Mouse (Mus musculus): ENCODE measurements at regions not wholly inside any gene's neighbourhood (a gene's known extent, or its start where the extent isn't known, plus 50 kb on each side); places are given as distances from the start of the nearest gene placed in this dataset.

- no peak for TF ChIP-seq CTCF (IDR thresholded peaks at IDR 0.05; ENCODE audit: borderline replicate concordance, extremely low read depth, insufficient read depth, insufficient read length)
- TF ChIP-seq POLR2A (IDR thresholded peaks at IDR 0.05; ENCODE audit: borderline replicate concordance, extremely low read depth, insufficient read depth, insufficient read length, poor library complexity, severe bottlenecking), result no peak
These were observed 324.7 kb downstream of the Zfp706 start for GRCm38 (mm10) chr15:36682832-36683231.

Measured in brain, embryonic 14.5 days (tissue).